Mouse (Mus musculus) hindbrain, postnatal 0 days (tissue): ENCODE results near the gene Cebpe. TPM values are rescaled to one million over a fixed set of nuclear protein-coding genes. Genes with fewer than 3 reads are reported as not detected.

Experiments used
- ATAC-seq: fragments of 200-750 bp; cut with Nextera tagmentation; 2 replicates; pipeline ENCODE4 v1.8.0; 2017; ENCODE audit warnings: mild to moderate bottlenecking, moderate TSS enrichment, moderate library complexity
- DNase-seq: peaks from one replicate; pipeline ENCODE4 v3.0.0-alpha.2; 2015; ENCODE audit warnings: low spot score
- H3K27ac ChIP-seq: fragments of 300-500 bp; sonication (generic); 2 replicates; pipeline ENCODE4 v1.5.1; 2014; ENCODE audit warnings: mild to moderate bottlenecking
- H3K27me3 ChIP-seq: fragments of 300-500 bp; sonication (generic); 2 replicates; pipeline ENCODE4 v1.6.1; 2014; ENCODE audit warnings: low read length, mixed read lengths; ENCODE audit not compliant: insufficient read depth
- H3K36me3 ChIP-seq: fragments of 300-500 bp; sonication (generic); 2 replicates; pipeline ENCODE4 v1.6.1; 2014; ENCODE audit warnings: low read length, mixed read lengths; ENCODE audit not compliant: insufficient read depth
- H3K4me1 ChIP-seq: fragments of 300-500 bp; sonication (generic); 2 replicates; pipeline ENCODE4 v1.6.1; 2014; ENCODE audit warnings: antibody characterized with exemption, low read length, mixed read lengths; ENCODE audit not compliant: insufficient read depth
- H3K4me2 ChIP-seq: fragments of 300-500 bp; sonication (generic); 2 replicates; pipeline ENCODE4 v1.6.1; 2014; ENCODE audit warnings: low read depth, mild to moderate bottlenecking, low read length, moderate library complexity, mixed read lengths
- H3K4me3 ChIP-seq: fragments of 300-500 bp; sonication (generic); 2 replicates; pipeline ENCODE4 v1.5.1; 2014; ENCODE audit warnings: low read length
- H3K9ac ChIP-seq: fragments of 300-500 bp; sonication (generic); replicated peaks from 2 replicates; pipeline ENCODE4 v1.6.1; 2014; ENCODE audit warnings: mild to moderate bottlenecking, low read length, moderate library complexity, mixed read lengths
- H3K9me3 ChIP-seq: fragments of 300-500 bp; sonication (generic); 2 replicates; pipeline ENCODE4 v1.6.1; 2016; ENCODE audit warnings: low read length, mixed read lengths
- CTCF ChIP-seq: IDR thresholded peaks from 2 replicates; pipeline ENCODE4 v1.5.1; 2016; ENCODE audit warnings: antibody characterized with exemption, control low read depth, low read depth
- WGBS: fragments of 180-500 bp; shearing (Covaris S2); extraction: QIAGEN DNeasy Blood & Tissue Kit; methylation state at CpG from one replicate; pipeline ENCODE4 v1.1.7; 2014; 5-methylcytosine and 5-hydroxymethylcytosine counted together
- polyA plus RNA-seq: library from polyadenylated mRNA; unstranded; fragments of >200 nt; fragmentation: Nextera tagmentation; extraction: Ambion mirVana; gene quantifications from 2 replicates; pipeline ENCODE4 v1.2.1, GENCODE M21; 2015
- total RNA-seq: library from RNA; depleted of rRNA; stranded (reverse); fragments of >200 nt; gene quantifications from 2 replicates; pipeline ENCODE4 v1.2.3, GENCODE M21; 2014

Cebpe gene
- total and polyA plus RNA-seq, 2 experiments from 2014 or later, result not detected

- Histone ChIP-seq H3K4me1 (no peaks in the 10 kb centered on the region), H3K9me3 (no peaks in the 10 kb centered on the region), H3K36me3 (0 out of 2 replicates have a peak, but pooled peaks cover 8% of the 10 kb centered on the region), H3K4me3 (no peak overlapping the region), H3K27me3 (no peaks in the 10 kb centered on the region), H3K9ac (no peak overlapping the region), H3K4me2 (no peak overlapping the region), H3K27ac (no peak overlapping the region)
- no peak for ATAC-seq
- DNase-seq, result no peak
- WGBS, result 82% methylated on average over 5 of the region's 5 CpGs
- no peak for TF ChIP-seq CTCF
Measured at GRCm38 (mm10) chr14:54727565-54727964, 15.6 kb upstream of the Cebpe start.

GRCm38 (mm10) chr14:54724049-54724448 lies 12.1 kb upstream of the Cebpe start:
- H3K27me3 ChIP-seq, result no peaks in the 10 kb centered on the region
- 83% methylated on average over 6 of the region's 6 CpGs for WGBS
- no peak for DNase-seq
- no peaks in the 10 kb centered on the region for H3K9me3 ChIP-seq
- no peak for ATAC-seq
- no peaks in the 10 kb centered on the region for H3K4me1 ChIP-seq
- H3K9ac ChIP-seq, result no peak overlapping the region
- no peak overlapping the region for H3K27ac ChIP-seq
- no peak overlapping the region for H3K4me3 ChIP-seq
- H3K36me3 ChIP-seq, result 0 out of 2 replicates have a peak, but pooled peaks cover 8% of the 10 kb centered on the region
- H3K4me2 ChIP-seq, result no peak overlapping the region
- no peak for TF ChIP-seq CTCF

- ATAC-seq (no peak), DNase-seq (no peak)
- WGBS, result 70% methylated on average over 10 of the region's 10 CpGs
- Histone ChIP-seq H3K9me3 (no peaks in the 10 kb centered on the region), H3K27me3 (no peaks in the 10 kb centered on the region), H3K4me1 (no peaks in the 10 kb centered on the region), H3K9ac (no peak overlapping the region), H3K27ac (no peak overlapping the region), H3K4me3 (no peak overlapping the region), H3K4me2 (no peak overlapping the region), H3K36me3 (0 out of 2 replicates have a peak, but pooled peaks cover 8% of the 10 kb centered on the region)
- TF ChIP-seq CTCF, result no peak
Measured at GRCm38 (mm10) chr14:54721711-54722110, 9.7 kb upstream of the Cebpe start.

GRCm38 (mm10) chr14:54720654-54721350 lies 8.8 kb upstream of the Cebpe start:
- Histone ChIP-seq H3K4me3 (no peak overlapping the region), H3K27ac (no peak overlapping the region), H3K9me3 (no peaks in the 10 kb centered on the region), H3K4me2 (no peak overlapping the region), H3K9ac (no peak overlapping the region), H3K36me3 (0 out of 2 replicates have a peak, but pooled peaks cover 8% of the 10 kb centered on the region), H3K27me3 (no peaks in the 10 kb centered on the region), H3K4me1 (no peaks in the 10 kb centered on the region)
- 86% methylated on average over 7 of the region's 7 CpGs for WGBS
- DNase-seq (peak; percentile 18), ATAC-seq (no peak)
- TF ChIP-seq CTCF, result no peak

GRCm38 (mm10) chr14:54720041-54720440 lies 8.1 kb upstream of the Cebpe start:
- Histone ChIP-seq H3K9ac (no peak overlapping the region), H3K36me3 (0 out of 2 replicates have a peak, but pooled peaks cover 8% of the 10 kb centered on the region), H3K4me3 (no peak overlapping the region), H3K4me1 (no peaks in the 10 kb centered on the region), H3K27ac (no peak overlapping the region), H3K9me3 (no peaks in the 10 kb centered on the region), H3K4me2 (no peak overlapping the region), H3K27me3 (no peaks in the 10 kb centered on the region)
- no peak for TF ChIP-seq CTCF
- DNase-seq, result no peak
- ATAC-seq, result no peak
- 93% methylated on average over 11 of the region's 11 CpGs for WGBS

- no peak overlapping the region for H3K4me3 ChIP-seq
- H3K27me3 ChIP-seq, result no peaks in the 10 kb centered on the region
- no peaks in the 10 kb centered on the region for H3K4me1 ChIP-seq
- no peak for ATAC-seq
- H3K4me2 ChIP-seq, result no peak overlapping the region
- no peaks in the 10 kb centered on the region for H3K9me3 ChIP-seq
- H3K27ac ChIP-seq, result no peak overlapping the region; the same call in 1 of the 2 replicates
- WGBS, result 57% methylated on average over 1 of the region's 1 CpGs
- no peak overlapping the region for H3K9ac ChIP-seq
- no peak for DNase-seq
- no peak for TF ChIP-seq CTCF
- no peaks in the 10 kb centered on the region for H3K36me3 ChIP-seq
Measured at GRCm38 (mm10) chr14:54715402-54715801, 3.4 kb upstream of the Cebpe start.

- Histone ChIP-seq H3K27me3 (no peaks in the 10 kb centered on the region), H3K4me1 (no peaks in the 10 kb centered on the region), H3K4me2 (peak overlapping the region; percentile 74), H3K4me3 (peak overlapping the region; percentile 37), H3K9ac (peak overlapping the region; percentile 43; the same call in 1 of the 2 replicates), H3K27ac (peak overlapping the region; percentile 73; the same call in 1 of the 2 replicates), H3K36me3 (no peaks in the 10 kb centered on the region), H3K9me3 (no peaks in the 10 kb centered on the region)
- ATAC-seq (peak; percentile 63), DNase-seq (peak; percentile 37)
- 2% methylated on average over 15 of the region's 15 CpGs for WGBS
- no peak; the same call in 1 of the 2 replicates for TF ChIP-seq CTCF
Measured at GRCm38 (mm10) chr14:54714617-54715081, 2.7 kb upstream of the Cebpe start.
